Mouse (Mus musculus): ENCODE results near the gene Slc25a12. TPM values are rescaled to one million over a fixed set of nuclear protein-coding genes. Genes with fewer than 3 reads are reported as not detected.

The Slc25a12 gene
- total RNA-seq, 4 experiments from 2014 or later: 155 to 175 (median 167) TPM

GRCm38 (mm10) chr2:71350181-71350580 lies 17.4 kb downstream of the Slc25a12 start:
- DNase-seq (ENCODE audit: low spot score in 2 of 2): no peak

- DNase-seq (ENCODE audit: low spot score in 2 of 2): no peak
Observed at GRCm38 (mm10) chr2:71349511-71349910, 18.0 kb downstream of the Slc25a12 start.

- DNase-seq (ENCODE audit: low spot score in 2 of 2): no peak
Observed at GRCm38 (mm10) chr2:71347732-71348490, 19.6 kb downstream of the Slc25a12 start.

GRCm38 (mm10) chr2:71347160-71347559 lies 20.4 kb downstream of the Slc25a12 start:
- DNase-seq (ENCODE audit: low spot score in 2 of 2): no peak

- no peak for DNase-seq (ENCODE audit: low spot score in 2 of 2)
Observed at GRCm38 (mm10) chr2:71343884-71344640, 23.5 kb downstream of the Slc25a12 start.

GRCm38 (mm10) chr2:71340126-71340525 lies 27.4 kb downstream of the Slc25a12 start:
- DNase-seq (ENCODE audit: low spot score in 2 of 2): no peak

GRCm38 (mm10) chr2:71338145-71338796 lies 29.3 kb downstream of the Slc25a12 start:
- DNase-seq (ENCODE audit: low spot score in 2 of 2): no peak

GRCm38 (mm10) chr2:71336631-71337030 lies 30.9 kb downstream of the Slc25a12 start:
- no peak for DNase-seq (ENCODE audit: low spot score in 2 of 2)

GRCm38 (mm10) chr2:71336209-71336608 lies 31.3 kb downstream of the Slc25a12 start:
- DNase-seq (ENCODE audit: low spot score in 2 of 2): no peak

GRCm38 (mm10) chr2:71333986-71334822 lies 33.3 kb downstream of the Slc25a12 start:
- DNase-seq (ENCODE audit: low spot score in 2 of 2): no peak

- DNase-seq (ENCODE audit: low spot score in 2 of 2): no peak
Observed at GRCm38 (mm10) chr2:71329761-71330160, 37.8 kb downstream of the Slc25a12 start.

GRCm38 (mm10) chr2:71328391-71329160 lies 39.0 kb downstream of the Slc25a12 start:
- no peak for DNase-seq (ENCODE audit: low spot score in 2 of 2)

- DNase-seq (ENCODE audit: low spot score in 2 of 2): no peak
Observed at GRCm38 (mm10) chr2:71327715-71328114, 39.8 kb downstream of the Slc25a12 start.

GRCm38 (mm10) chr2:71326766-71327464 lies 40.6 kb downstream of the Slc25a12 start:
- no peak for DNase-seq (ENCODE audit: low spot score in 2 of 2)

GRCm38 (mm10) chr2:71323886-71324285 lies 43.7 kb downstream of the Slc25a12 start:
- no peak for DNase-seq (ENCODE audit: low spot score in 2 of 2)

GRCm38 (mm10) chr2:71321486-71321885 lies 46.1 kb downstream of the Slc25a12 start:
- DNase-seq (ENCODE audit: low spot score in 2 of 2): no peak

GRCm38 (mm10) chr2:71316116-71316789 lies 51.3 kb downstream of the Slc25a12 start:
- DNase-seq (ENCODE audit: low spot score in 2 of 2): no peak

- no peak for DNase-seq (ENCODE audit: low spot score in 2 of 2)
Observed at GRCm38 (mm10) chr2:71315022-71315421, 52.5 kb downstream of the Slc25a12 start.

GRCm38 (mm10) chr2:71314080-71314479 lies 53.5 kb downstream of the Slc25a12 start:
- DNase-seq (ENCODE audit: low spot score in 2 of 2): no peak

All from left cerebral cortex, adult 8-10 months (tissue).